ENCODE assay signal across 19 mouse cellular contexts in genomic region chr9:50664826-50665225, GRCm38 (mm10).
"Had no signal": no experiment of that assay in that cellular context is flagged by ENCODE, and none has a peak within 500 bp of the region (broad histone marks: within the 10 kb centered on the region; RNA-seq: fewer than 3 reads in every experiment).

No protein-coding gene starts in this region.

- H3K9ac ChIP-seq: kidney, embryonic 15.5 days; limb, embryonic 12.5 days; liver, embryonic 13.5 days; midbrain, embryonic 13.5 days; neural tube, embryonic 15.5 days; stomach, embryonic 15.5 days had no signal

- H3K9me3 ChIP-seq: kidney, embryonic 15.5 days; limb, embryonic 12.5 days; liver, embryonic 13.5 days; midbrain, embryonic 13.5 days; neural tube, embryonic 15.5 days; stomach, embryonic 15.5 days had no signal

- H3K36me3 ChIP-seq: liver, embryonic 13.5 days had no signal

- H3K4me2 ChIP-seq: kidney, embryonic 15.5 days; limb, embryonic 12.5 days; liver, embryonic 13.5 days; midbrain, embryonic 13.5 days; neural tube, embryonic 15.5 days; stomach, embryonic 15.5 days had no signal

- H3K27ac ChIP-seq: kidney, embryonic 15.5 days; limb, embryonic 12.5 days; liver, embryonic 13.5 days; midbrain, embryonic 13.5 days; neural tube, embryonic 15.5 days; stomach, embryonic 15.5 days had no signal

- ATAC-seq: intestine, embryonic 16.5 days; lung, postnatal 0 days; midbrain, embryonic 13.5 days had no signal

- H3K4me3 ChIP-seq: kidney, embryonic 15.5 days; limb, embryonic 12.5 days; liver, embryonic 13.5 days; midbrain, embryonic 13.5 days; myocyte; neural tube, embryonic 15.5 days; stomach, embryonic 15.5 days had no signal

- H3K4me1 ChIP-seq: stomach, embryonic 15.5 days had no signal

- H3K27me3 ChIP-seq: kidney, embryonic 15.5 days; limb, embryonic 12.5 days; liver, embryonic 13.5 days; midbrain, embryonic 13.5 days; neural tube, embryonic 15.5 days; stomach, embryonic 15.5 days had no signal

- DNase-seq: kidney, adult 2 months; kidney, postnatal 14 days; liver; liver, embryonic 13.5 days; lung, adult 18-20 months; lung, postnatal 36 days; right cerebral cortex, adult 18-20 months; right cerebral cortex, postnatal 4 days; spleen, adult 18-20 months; thymus, adult 18-20 months; thymus, postnatal 14 days had no signal
